Mouse (Mus musculus): ENCODE measurements at regions not wholly inside any gene's neighbourhood (a gene's known extent, or its start where the extent isn't known, plus 50 kb on each side); places are given as distances from the start of the nearest gene placed in this dataset.

DNA sequence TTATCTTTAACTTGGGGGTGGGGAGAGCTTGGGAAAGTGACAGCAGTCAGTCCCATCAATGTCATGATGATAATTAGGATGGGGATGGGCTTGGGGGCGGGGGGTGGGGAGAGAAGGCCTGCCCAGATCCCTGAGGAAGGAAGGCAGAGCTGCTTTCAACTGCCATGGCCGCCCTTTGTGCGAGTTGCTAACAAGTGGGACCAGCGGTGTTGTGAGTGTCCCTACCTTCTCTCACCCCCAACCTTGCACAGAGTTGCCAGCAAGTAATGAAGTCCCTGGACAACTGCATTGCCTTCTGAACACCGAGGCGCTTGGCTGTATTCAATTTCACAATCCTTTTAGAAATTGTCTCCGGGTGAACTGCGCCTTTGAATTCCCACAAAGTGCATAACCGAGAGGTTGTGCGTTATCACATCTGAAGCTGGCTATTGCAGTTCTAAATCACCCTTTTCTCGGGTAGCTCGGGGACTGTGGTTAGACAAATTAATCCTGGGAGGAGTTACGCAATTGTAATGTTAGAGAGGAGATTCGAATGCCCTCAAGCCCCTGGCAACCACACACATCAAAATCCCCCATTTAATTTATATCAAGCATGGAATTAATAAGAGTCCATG lies 257.9 kb upstream of the Daam1 start:
- no peak for DNase-seq (ENCODE audit: low spot score)

DNA sequence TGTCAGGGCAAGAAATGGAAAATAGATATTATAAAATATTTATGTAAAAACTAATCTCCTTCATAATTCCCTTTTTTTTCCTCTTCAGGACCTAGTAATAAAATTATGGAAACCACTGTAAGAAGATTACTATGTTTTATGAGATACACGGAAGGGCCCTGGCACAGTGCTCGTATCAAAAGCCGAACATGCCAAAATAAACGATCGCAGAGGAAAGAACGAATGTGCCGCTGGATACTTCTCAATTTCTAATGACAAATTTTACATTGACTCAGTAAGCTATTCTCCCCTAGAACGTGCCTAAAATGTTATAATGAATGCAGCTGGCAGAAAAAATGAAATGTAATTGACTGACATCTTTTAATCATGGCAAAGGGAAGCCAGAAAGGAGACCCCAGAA lies 257.4 kb upstream of the Daam1 start:
- DNase-seq (ENCODE audit: low spot score) = no peak

DNA sequence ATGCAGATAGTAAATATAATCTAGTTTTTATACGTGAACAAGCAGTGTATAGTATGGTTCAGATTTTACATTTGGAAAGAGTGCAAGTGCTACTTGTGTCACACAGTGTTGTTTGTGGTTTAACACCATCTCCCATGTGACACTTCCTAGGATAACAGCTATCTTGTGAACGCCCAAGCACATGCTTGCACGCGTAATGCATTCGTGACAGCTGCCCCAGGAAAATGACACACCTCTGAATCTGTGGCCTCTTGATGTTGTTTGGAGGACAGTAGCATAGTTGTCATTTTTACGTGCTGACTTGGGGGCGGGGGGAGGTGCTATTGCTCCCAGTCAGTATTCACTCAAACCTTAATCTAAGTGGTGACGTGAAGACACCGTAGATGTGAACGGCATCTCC lies 256.2 kb upstream of the Daam1 start:
- no peak for DNase-seq (ENCODE audit: low spot score)

DNA sequence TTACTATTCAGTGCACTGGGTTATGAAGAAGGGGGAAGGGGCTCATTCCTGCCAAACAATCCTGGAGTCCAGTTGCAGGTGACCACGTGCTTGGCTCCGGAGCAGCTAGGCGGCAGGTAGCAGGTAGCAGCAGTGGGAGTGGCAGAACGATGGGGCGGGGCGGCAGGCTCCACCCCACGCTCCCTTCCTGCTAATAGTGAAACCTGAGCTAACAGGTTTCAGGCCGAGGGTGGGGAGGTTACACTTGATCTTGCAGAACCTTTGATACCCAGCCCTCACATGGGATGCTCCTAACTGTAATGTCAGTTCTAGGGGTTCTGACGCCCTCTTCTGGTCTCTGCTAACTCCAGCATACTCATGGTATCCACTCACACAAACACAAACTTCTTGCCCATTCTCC lies 253.5 kb upstream of the Daam1 start:
- DNase-seq (ENCODE audit: low spot score) = peak; percentile 10

DNA sequence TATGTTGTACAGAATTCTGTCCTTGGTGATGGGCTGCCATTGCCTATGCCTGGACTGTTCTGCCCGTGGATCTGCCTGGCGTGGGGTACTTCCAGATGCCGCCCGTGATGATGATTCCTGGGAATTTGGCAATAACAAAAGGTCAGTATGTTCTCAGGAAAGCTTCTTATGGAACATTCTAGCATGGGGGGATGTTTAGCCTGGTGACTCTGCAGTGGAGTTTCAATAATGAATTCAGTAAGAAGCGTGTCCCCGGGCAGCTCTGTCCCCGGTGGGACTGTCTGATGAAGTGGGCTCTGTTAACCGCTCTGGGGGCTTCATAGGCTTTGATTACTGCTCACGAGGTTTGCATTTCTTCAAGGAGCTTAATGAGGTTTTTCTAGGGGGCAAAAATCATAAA lies 252.9 kb upstream of the Daam1 start:
- no peak for DNase-seq (ENCODE audit: low spot score)

DNA sequence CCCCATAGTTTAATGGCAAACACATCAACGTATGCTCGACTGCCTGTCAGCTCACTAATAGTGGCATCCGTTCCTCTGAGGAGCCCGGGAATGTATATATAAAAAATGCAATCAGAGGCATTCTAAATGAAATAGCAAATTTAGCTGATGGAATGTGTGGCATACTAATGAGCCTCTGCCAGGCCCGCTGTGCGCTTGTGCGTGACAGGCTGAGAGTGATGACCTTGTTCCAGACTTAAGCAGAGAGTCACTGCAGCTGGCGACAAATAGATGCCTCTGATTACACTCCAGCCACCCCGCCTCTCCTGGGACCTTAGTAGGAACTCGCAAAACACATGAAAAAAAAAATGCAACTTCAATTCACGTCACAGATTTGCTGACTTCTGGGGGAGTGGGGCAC lies 252.0 kb upstream of the Daam1 start:
- no peak for DNase-seq (ENCODE audit: low spot score)

DNA sequence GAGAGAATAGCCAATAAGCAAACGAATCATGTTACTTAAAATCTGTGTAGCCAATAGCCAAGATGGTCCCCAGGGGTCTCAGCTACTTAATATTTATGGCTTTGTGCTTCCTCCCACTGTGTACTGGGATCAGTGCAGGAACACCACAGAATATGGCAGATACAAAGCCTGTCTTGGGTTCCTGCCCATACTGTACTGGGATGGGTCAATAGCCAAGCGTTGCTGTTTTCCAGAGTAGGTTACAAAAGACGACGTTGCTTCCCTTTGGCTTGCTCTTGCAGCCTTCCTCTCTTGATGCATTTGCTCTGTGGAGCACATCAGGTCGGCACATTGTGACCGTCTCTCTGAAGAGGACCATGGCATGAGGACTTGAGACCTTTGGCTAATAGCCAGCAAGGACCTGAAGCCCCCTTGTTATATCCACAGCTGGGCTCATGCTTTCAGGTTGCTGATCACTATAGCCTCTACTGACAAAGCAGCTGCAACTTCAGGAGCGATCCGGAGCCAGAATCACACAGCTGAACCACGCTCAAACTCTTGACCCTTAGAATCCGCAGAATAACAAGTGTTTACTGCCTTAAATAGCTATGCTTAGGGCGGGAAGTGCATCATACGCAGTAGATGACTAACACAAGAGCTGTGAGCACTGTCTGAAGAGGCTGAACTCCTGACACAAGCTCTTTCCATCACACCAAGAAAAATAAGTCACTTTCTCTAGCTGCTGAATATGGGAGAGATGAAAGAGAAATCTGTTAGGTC lies 250.2 kb upstream of the Daam1 start:
- no peak for DNase-seq (ENCODE audit: low spot score)

DNA sequence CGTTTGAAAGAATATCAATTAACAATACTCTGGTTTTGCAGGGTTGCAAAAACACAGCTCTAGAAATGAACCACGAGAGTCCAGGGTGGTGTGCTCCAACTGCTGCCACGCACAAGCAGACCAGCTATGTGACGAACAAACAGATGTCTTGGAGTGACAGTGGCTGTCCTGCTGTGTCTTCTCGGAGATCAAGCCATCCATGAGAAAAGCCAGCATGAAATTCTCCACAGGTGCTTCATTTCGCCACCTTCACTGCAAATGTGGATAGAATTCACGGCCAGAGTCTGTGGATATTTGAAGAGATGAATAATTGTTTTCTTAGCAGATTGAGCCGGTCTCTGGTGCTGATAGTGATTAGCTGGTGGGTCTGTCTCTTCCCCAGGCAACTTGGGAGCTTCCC lies 246.3 kb upstream of the Daam1 start:
- no peak for DNase-seq (ENCODE audit: low spot score)

DNA sequence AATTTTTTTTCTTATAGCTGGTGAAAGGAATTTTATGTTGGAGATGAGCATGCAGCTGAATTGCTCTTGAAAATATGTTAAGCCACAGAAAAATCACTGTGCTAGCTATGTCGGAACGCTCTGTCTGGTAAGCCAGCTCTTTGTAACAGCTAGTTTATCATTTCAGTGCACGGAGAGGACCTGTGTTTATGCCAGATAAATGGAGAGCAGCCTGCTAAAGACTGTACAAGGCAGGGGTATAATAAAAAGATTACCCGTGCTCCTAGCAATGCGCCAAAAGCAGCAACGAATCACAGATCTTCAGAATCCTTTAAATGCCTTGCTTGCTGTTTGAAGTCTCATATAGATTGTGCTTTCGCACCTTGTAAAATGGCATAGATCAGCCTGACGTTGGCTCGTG lies 232.2 kb upstream of the Daam1 start:
- no peak for DNase-seq (ENCODE audit: low spot score)

DNA sequence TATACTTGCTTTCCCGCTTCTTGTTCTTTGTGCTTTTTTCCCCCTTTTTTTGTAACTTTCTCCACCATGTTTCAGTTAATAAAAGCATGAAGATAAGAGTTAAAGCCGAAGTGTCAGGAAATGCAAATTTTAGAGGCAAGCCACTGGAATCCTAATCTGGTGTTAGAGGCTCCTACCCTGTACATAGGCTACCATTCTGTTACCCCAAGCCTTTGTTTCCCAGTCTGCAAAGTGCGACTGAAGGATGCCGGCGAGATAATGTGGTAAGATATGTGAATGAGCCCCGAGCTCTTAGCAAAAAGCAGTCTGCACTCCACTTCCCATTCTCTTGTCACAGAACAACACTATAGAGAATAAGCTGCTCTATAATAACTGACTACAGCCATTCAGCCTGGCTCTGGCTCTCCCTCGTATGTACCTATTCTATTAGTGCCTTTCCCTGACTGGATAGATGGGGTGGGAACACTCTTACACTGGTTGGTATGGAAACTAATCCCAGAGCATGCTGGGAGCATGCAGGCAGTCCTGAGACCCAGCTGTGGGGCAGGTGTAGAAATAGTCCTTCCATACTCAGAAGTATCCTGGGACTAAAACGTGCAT lies 229.7 kb upstream of the Daam1 start:
- no peak for DNase-seq (ENCODE audit: low spot score)

DNA sequence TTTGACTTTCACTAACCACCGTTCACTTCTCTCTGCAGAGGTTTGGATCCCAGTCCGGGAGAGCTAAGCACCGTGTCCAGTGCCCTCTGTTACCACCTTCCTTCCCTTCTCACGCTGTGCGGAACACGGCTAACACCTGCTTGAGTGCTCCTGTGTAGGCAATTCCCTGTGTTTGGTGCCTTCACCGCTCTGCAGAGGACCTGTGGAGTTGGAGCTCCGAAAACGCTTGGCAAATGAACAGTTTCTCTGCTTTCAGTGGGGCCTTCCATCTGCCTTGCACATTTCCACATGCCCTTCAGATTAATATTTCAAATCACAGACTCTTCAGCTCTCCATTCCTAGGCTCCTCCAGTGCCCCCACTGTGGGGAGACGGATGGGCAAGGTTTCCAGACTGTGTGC lies 227.7 kb upstream of the Daam1 start:
- no peak for DNase-seq (ENCODE audit: low spot score)

DNA sequence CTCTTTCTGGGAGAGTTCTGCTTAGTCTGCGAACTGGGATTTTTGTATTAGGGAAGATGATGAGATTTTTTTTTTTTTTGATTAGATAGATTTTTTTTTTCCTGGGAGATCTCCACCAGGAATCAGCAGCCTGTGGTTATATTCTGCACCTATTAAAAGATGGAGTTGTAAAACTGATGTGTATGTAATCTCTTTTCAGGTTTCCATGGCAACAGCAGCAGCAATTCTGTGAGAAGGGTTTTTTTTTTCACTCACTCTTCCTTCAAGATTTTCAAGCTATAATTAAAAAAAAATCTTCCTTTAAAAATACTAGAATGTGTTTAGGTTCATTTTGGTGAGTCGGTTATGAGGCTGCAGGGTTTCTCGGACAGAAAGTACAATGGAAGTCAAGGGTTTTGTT lies 224.5 kb upstream of the Daam1 start:
- no peak for DNase-seq (ENCODE audit: low spot score)

DNA sequence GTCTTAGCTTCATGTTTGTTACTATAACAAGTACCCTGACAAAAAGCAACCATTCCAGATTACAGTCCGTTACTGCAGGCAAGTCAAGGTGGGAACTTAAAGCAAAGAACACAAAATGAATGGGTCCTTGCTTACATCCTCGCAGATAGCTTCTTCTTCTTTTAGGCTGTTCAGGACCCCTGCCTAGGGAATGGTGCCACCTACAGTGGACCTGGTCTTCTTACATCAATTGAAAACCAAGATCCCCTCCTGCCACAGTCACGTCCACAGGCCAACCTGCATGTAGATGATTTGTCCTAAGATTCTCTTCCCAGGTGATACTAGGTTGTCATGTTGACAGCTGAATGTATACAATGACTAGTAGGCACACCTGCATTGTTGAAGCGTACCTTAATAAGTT lies 222.9 kb upstream of the Daam1 start:
- DNase-seq (ENCODE audit: low spot score) = no peak

DNA sequence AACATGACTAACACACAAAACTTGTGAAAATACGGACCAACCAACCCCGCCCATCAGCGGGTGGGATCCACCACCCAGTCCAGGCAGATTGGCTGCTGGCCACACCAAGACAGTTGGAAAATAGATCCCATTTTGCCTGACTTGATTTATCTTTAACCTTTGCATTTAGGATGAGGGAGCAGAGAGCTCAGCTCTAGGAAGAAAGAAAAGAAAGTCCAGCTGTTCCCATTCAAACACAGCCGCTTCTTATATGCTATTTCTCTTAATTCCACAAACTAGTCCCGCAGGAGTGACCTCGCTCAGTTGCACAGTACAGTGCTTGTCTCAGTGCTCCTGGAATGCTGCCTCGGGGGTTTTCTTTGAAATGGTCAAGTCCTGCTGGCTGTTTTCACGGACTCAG lies 217.6 kb upstream of the Daam1 start:
- DNase-seq (ENCODE audit: low spot score) = no peak

DNA sequence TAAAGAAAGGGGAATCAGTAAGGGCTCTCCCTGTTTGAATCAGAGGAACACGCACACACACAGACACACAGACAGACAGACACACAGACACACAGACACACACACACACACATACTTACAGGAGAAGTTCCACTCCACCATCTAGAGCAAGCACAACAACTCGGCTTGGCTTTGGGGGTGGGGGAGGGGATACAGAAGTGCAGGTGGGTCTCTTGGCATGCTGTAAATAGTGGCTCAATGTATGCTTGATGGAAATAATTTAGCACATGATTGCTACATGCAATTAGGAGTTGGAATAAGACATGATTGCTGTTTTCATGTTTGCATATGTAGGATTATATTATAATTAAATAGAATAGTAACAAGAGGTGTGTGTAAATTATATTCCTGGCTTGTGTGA lies 215.9 kb upstream of the Daam1 start:
- no peak for DNase-seq (ENCODE audit: low spot score)

DNA sequence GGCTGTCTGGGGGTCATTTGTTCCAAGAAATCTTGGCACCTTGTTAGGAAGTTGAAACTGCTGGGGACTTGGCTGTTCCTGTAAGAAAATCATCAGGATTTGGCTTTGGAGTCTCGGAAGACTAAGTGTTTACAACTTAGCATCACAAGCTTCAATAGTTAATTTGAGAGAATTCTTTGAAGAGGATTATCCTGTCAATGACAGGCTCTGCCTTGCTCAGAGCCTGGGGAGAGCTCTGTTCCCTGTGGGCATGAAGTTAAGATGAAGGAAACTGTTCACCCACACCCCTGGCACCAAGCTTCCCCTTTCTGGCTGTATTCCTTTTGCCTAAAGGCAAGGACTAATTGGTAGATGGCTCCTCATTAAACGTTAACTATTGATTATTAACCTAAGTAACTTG lies 215.5 kb upstream of the Daam1 start:
- DNase-seq (ENCODE audit: low spot score) = no peak

DNA sequence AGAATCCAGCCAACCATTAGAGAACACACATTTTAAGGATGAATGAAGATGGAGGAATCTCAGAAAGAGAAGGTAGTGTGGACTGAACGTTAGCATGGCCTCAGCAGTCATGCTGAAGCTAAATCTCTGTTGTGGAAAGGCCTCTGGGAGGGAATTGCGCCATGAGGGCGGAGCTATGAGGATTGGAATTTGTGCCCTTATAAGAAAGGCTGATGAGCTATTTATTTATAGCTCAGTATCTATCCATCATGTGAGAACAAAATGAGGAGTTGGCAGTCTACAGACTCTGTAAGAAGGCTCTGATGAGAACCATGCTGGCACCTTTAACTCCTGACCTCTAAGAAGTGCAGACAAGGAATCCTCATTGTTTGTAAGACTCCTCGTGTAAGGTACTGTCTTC lies 214.8 kb upstream of the Daam1 start:
- no peak for DNase-seq (ENCODE audit: low spot score)

DNA sequence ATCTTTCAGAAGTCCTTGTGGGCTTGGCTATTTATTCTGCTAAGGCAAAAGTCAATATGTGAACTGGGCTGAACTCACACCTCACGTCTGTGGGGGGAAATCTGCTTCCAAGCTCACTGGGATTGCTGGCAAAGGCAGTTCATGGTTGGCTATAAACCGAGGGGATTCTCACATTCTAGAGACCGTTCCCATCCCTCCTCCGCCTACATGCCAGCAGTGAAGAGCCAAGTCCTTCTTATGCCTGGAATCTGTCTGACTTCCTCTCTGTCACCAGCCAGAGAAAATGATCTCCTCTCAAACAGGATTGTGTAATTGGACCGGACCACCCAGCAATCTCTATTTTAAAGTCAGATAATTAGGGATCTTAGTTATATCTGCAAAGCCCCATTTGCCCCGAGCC lies 212.4 kb upstream of the Daam1 start:
- peak; percentile 20 for DNase-seq (ENCODE audit: low spot score)

DNA sequence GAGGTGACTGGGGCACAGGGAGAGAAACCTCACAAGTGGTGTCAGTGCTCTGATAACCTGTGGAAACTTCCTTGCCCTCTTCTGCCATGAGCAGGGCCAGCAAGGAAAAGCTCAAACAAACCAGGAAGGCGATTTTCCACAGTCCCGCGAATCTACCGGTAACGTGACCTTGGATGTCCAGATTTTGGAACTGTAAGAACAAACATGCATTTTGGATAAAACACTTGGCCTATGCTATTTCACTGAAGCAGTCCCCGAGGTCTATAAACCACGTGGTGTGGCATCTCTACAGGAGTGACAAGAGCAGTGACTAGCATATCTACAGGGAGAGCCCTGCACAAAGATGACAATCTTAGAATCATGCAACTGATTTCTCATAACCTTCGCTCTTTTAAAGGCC lies 211.9 kb upstream of the Daam1 start:
- no peak for DNase-seq (ENCODE audit: low spot score)

DNA sequence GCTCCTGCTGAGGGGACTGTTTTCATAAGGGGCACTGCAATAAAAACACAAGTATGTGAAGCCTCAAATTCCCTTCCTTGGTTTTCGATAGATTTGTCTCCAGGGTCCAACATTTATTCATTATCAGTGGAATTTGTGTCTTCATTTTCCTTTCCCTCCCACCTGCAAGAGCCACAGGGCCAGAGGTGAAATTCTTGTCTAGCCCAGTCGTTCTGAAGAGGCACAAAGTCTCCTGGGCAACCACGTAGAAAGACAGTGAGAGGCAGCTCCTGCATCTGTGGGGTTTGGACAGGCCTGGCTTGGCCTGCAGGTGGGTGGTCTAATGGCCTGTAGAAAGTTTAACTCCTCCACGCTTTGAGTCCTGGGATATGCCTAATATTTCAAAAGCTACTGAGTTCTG lies 211.3 kb upstream of the Daam1 start:
- no peak for DNase-seq (ENCODE audit: low spot score)

DNA sequence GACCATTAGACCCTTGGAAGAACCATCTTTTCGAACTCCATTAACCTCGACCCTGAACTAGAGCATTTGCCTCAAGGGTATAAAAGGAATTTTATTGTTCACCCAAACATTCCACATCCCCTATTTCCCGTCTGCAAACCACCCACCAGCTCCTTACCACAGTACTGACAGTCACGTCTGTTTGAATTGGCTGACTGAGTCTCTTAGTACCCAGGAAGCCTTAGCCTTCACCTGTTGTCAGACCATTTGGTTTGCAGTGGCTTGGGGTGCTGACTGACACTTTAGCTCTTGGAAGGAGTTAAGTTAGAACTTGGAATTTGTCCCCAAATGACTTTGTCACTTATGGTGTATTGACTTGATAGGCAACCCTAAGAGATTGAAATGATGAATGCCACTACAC lies 209.3 kb upstream of the Daam1 start:
- DNase-seq (ENCODE audit: low spot score) = no peak

DNA sequence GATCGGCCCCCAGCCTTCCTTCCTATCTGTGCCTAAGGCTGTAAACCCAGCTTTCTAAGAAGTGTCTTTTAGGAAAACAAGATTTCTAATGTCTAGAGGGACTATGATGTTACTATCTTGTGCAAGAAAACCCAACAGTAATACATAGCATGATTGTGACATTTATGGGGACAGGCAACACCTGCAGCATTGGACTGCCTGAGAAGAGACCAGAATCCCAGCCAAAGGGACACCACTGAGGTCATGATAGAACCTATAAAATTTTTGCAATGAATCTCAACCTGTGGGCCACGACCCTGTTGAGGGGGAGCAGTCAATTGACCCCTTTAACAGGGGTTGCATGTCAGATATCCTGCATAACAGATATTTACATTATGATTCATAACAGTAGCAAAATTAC lies 208.1 kb upstream of the Daam1 start:
- DNase-seq (ENCODE audit: low spot score) = no peak

DNA sequence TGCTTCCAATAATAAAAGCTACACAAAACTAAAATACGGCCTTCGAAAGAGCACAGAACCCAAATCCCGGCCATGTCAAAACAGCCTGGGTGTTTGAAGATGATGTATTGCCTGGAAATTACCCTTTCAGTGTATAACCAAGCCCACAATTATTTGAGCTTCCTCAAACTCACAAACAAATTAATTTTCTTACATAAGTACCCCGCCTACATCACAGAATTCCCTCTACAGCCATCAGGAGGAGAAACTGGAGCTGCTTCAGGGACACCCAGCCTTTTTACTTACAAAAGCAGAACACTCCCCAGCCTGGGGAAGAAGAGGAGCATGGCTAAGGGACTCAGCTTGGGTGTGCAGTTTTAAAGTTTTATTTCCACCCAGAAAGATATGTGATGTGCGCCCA lies 207.6 kb upstream of the Daam1 start:
- DNase-seq (ENCODE audit: low spot score) = no peak

DNA sequence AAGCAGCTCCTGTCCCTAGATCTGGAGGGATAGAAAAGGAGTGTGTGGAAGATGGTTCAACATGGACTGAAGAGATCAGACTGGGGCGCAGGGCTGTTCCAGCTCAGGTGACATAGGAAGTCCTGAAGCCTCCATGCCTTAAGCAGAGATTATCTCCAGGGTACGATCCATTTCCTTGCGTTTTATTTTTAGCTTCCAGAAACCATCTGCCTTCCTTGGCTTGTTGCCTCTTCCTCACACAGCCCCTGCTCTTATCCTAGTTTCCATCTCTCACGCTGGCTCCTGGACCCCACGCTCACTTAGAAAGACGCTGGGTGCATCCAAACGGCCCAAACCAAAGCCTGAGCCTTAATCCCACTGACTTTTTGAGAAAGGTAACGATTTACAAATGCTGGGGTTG lies 206.8 kb upstream of the Daam1 start:
- no peak for DNase-seq (ENCODE audit: low spot score)

Data from ovary, postnatal 14 days (tissue).